Comparison of ENCODE assay signal across 28 mouse cellular contexts in genomic region chrX:102302476-102302875, GRCm38 (mm10). TPM values are rescaled to one million over a fixed set of nuclear protein-coding genes. Genes with fewer than 3 reads are reported as not detected.
DNase-seq lines count a peak whose midpoint lies in the region; ATAC-seq lines count a peak whose summit lies in the region.
"Had no signal": no experiment of that assay in that cellular context is flagged by ENCODE, and none has a peak within 500 bp of the region (broad histone marks: within the 10 kb centered on the region; RNA-seq: fewer than 3 reads in every experiment).

No protein-coding gene starts in this region.

- peak; percentile 20 for DNase-seq in ZHBTc4 (ENCODE audit: low read depth, low spot score)
- DNase-seq in embryonic facial prominence, embryonic 10.5 days (ENCODE audit: low spot score) = peak; percentile 45
- DNase-seq in lung, postnatal 25 days (ENCODE audit: low spot score) = no peak
- DNase-seq in heart, adult 9 months (ENCODE audit: low spot score in 2 of 2) = no peak
- DNase-seq: adrenal gland, postnatal 14 days; B cell, adult 2 months; cerebellum, adult 2 months; cerebellum, postnatal 36 days; forebrain, postnatal 0 days; gastrocnemius, postnatal 36 days; heart, postnatal 4 days; kidney, adult 11 months; kidney, postnatal 14 days; liver, postnatal 0 days; retina, postnatal 1 day; right cerebral cortex, postnatal 25 days; spleen, adult 18-20 months had no signal

- no peak overlapping the region for H3K27ac ChIP-seq in kidney, embryonic 16.5 days (ENCODE audit: low read length)
- H3K27ac ChIP-seq in kidney, embryonic 15.5 days = no peak overlapping the region
- H3K27ac ChIP-seq in embryonic facial prominence, embryonic 10.5 days (replicated peaks) = peak overlapping the region; percentile 40; the same call in 1 of the 2 replicates
- H3K27ac ChIP-seq in forebrain, embryonic 13.5 days = no peak overlapping the region
- H3K27ac ChIP-seq: embryonic facial prominence, embryonic 13.5 days; hindbrain, postnatal 0 days; layer of hippocampus, adult 2 months; limb, embryonic 12.5 days; midbrain, embryonic 12.5 days had no signal

- H3K4me2 ChIP-seq in kidney, embryonic 16.5 days (replicated peaks; ENCODE audit: low read depth, low read length) = no peak overlapping the region
- H3K4me2 ChIP-seq in kidney, embryonic 15.5 days = no peak overlapping the region
- H3K4me2 ChIP-seq in forebrain, embryonic 13.5 days = no peak overlapping the region
- H3K4me2 ChIP-seq: embryonic facial prominence, embryonic 13.5 days; limb, embryonic 12.5 days; liver, embryonic 11.5 days; midbrain, embryonic 12.5 days had no signal

- 45% methylated on average over 3 of the region's 3 CpGs for WGBS in kidney, embryonic 16.5 days
- WGBS in kidney, embryonic 15.5 days = 46% methylated on average over 3 of the region's 3 CpGs
- 38% methylated on average over 3 of the region's 3 CpGs for WGBS in embryonic facial prominence, embryonic 10.5 days
- WGBS in forebrain, embryonic 13.5 days = 57% methylated on average over 3 of the region's 3 CpGs

- H3K9ac ChIP-seq in kidney, embryonic 16.5 days (replicated peaks; ENCODE audit: low read length) = no peak overlapping the region
- H3K9ac ChIP-seq in kidney, embryonic 15.5 days = no peak overlapping the region
- no peak overlapping the region for H3K9ac ChIP-seq in forebrain, embryonic 13.5 days
- H3K9ac ChIP-seq: embryonic facial prominence, embryonic 13.5 days; forebrain, postnatal 0 days; limb, embryonic 12.5 days; liver, postnatal 0 days; midbrain, embryonic 12.5 days had no signal

- H3K27me3 ChIP-seq in kidney, embryonic 16.5 days (ENCODE audit: insufficient read depth, low read length) = peaks cover 16% of the 10 kb centered on the region; the same call in 1 of the 2 replicates
- H3K27me3 ChIP-seq in kidney, embryonic 15.5 days = peaks cover 56% of the 10 kb centered on the region
- H3K27me3 ChIP-seq in embryonic facial prominence, embryonic 10.5 days (replicated peaks; ENCODE audit: low read depth, poor library complexity, severe bottlenecking) = peaks cover 77% of the 10 kb centered on the region
- peaks cover 14% of the 10 kb centered on the region; the same call in 1 of the 2 replicates for H3K27me3 ChIP-seq in forebrain, embryonic 13.5 days
- H3K27me3 ChIP-seq: CH12.LX had no signal

- no peaks in the 10 kb centered on the region for H3K9me3 ChIP-seq in kidney, embryonic 16.5 days (ENCODE audit: low read length)
- no peaks in the 10 kb centered on the region for H3K9me3 ChIP-seq in kidney, embryonic 15.5 days (replicated peaks)
- H3K9me3 ChIP-seq in embryonic facial prominence, embryonic 10.5 days = no peaks in the 10 kb centered on the region
- no peaks in the 10 kb centered on the region for H3K9me3 ChIP-seq in forebrain, embryonic 13.5 days (replicated peaks)
- H3K9me3 ChIP-seq: embryonic facial prominence, embryonic 13.5 days; limb, embryonic 12.5 days; midbrain, embryonic 12.5 days had no signal

- H3K4me3 ChIP-seq in kidney, embryonic 16.5 days (ENCODE audit: low read length) = no peak overlapping the region
- H3K4me3 ChIP-seq in kidney, embryonic 15.5 days (replicated peaks) = no peak overlapping the region
- H3K4me3 ChIP-seq in embryonic facial prominence, embryonic 10.5 days = no peak overlapping the region
- no peak overlapping the region for H3K4me3 ChIP-seq in forebrain, embryonic 13.5 days
- H3K4me3 ChIP-seq: embryonic facial prominence, embryonic 13.5 days; layer of hippocampus, adult 2 months; limb, embryonic 12.5 days; midbrain, embryonic 12.5 days had no signal

- H3K36me3 ChIP-seq in kidney, embryonic 16.5 days (ENCODE audit: insufficient read depth, low read length) = no peaks in the 10 kb centered on the region
- H3K36me3 ChIP-seq in kidney, embryonic 15.5 days = no peaks in the 10 kb centered on the region
- no peaks in the 10 kb centered on the region for H3K36me3 ChIP-seq in embryonic facial prominence, embryonic 10.5 days (replicated peaks)
- H3K36me3 ChIP-seq in forebrain, embryonic 13.5 days (ENCODE audit: poor library complexity, severe bottlenecking) = no peaks in the 10 kb centered on the region
- H3K36me3 ChIP-seq: embryonic facial prominence, embryonic 13.5 days; limb, embryonic 12.5 days; midbrain, embryonic 12.5 days had no signal

- peak; percentile 49; the same call in 1 of the 2 replicates for ATAC-seq in kidney, embryonic 16.5 days (ENCODE audit: low FRiP score, low TSS enrichment)
- no peak for ATAC-seq in kidney, embryonic 15.5 days (replicated peaks; ENCODE audit: low FRiP score)
- no peak for ATAC-seq in forebrain, embryonic 13.5 days
- ATAC-seq: forebrain, postnatal 0 days; hindbrain, postnatal 0 days; liver, postnatal 0 days; lung, postnatal 0 days had no signal

- H3K4me1 ChIP-seq in kidney, embryonic 16.5 days (ENCODE audit: insufficient read depth, low read length) = no peaks in the 10 kb centered on the region
- 0 out of 2 replicates have a peak, but pooled peaks cover 4% of the 10 kb centered on the region for H3K4me1 ChIP-seq in kidney, embryonic 15.5 days
- H3K4me1 ChIP-seq in embryonic facial prominence, embryonic 10.5 days = peaks cover 18% of the 10 kb centered on the region
- H3K4me1 ChIP-seq in forebrain, embryonic 13.5 days = no peaks in the 10 kb centered on the region
- H3K4me1 ChIP-seq: midbrain, embryonic 12.5 days had no signal

RNA-seq across cellular contexts. Expression of gene Cited1, which starts 50.5 kb away (rescaled TPM):
- 142 and 163 TPM in 2 replicates for polyA plus RNA-seq in kidney, embryonic 16.5 days (2015; fragmentation: Nextera tagmentation; extraction: Ambion mirVana)
- 153 and 155 TPM in 2 replicates for polyA plus RNA-seq in kidney, embryonic 15.5 days (2015; fragmentation: Nextera tagmentation; extraction: Ambion mirVana)
- 66.3 and 69.6 TPM in 2 replicates for polyA plus RNA-seq in embryonic facial prominence, embryonic 10.5 days (2016; fragmentation: Nextera tagmentation; extraction: Ambion mirVana)
- 8.2 and 8.5 TPM in 2 replicates for polyA plus RNA-seq in forebrain, embryonic 13.5 days (2015; fragmentation: Nextera tagmentation; extraction: Ambion mirVana)

Comparison
In these comparisons a context has a peak if more than half of its experiments do, and no peak if none do; other contexts are left out.
1. DNase-seq: peak in ZHBTc4 (single experiment) and embryonic facial prominence, embryonic 10.5 days (single experiment); none in lung, postnatal 25 days (single experiment) and heart, adult 9 months (0 of 2).